Mouse (Mus musculus): Measurements from ENCODE around the gene Zfp710. TPM values are rescaled to one million over a fixed set of nuclear protein-coding genes. Genes with fewer than 3 reads are reported as not detected.

Zfp710 gene
- total and polyA plus RNA-seq, 3 experiments: 14.8 to 19.1 TPM; not detected in 1

GRCm38 (mm10) chr7:80072297-80072696 lies 47.7 kb downstream of the Zfp710 start:
- Histone ChIP-seq H3K79me2 (ENCODE audit: control insufficient read depth, insufficient read depth, low read length, poor library complexity) (no peaks in the 10 kb centered on the region), H3K27me3 (ENCODE audit: control insufficient read depth in 1 of 2, insufficient read depth in 2 of 2, low read length in 2 of 2) (no peaks in the 10 kb centered on the region), H3K4me1 (ENCODE audit: control insufficient read depth in 1 of 2, insufficient read depth in 2 of 2, low read length in 2 of 2) (peaks cover 13 to 39% of the 10 kb centered on the region in 2 experiments), H3K27ac (ENCODE audit: control insufficient read depth, low read depth, low read length) (no peak overlapping the region), H3K36me3 (ENCODE audit: control insufficient read depth in 1 of 2, insufficient read depth in 2 of 2, low read length in 2 of 2) (peaks cover 0 to 22% of the 10 kb centered on the region in 2 experiments; a peak in 2 of 4 replicates), H3K9me3 (replicated peaks; ENCODE audit: insufficient read depth, low read length) (no peaks in the 10 kb centered on the region), H3K4me3 (ENCODE audit: control insufficient read depth in 1 of 2, insufficient read depth in 1 of 2, low read depth in 2 of 2, low read length in 2 of 2) (no peak overlapping the region), H3K9ac (ENCODE audit: control insufficient read depth, low read depth, low read length, poor library complexity, severe bottlenecking) (no peak overlapping the region)
- DNase-seq (ENCODE audit: low read depth, low spot score): no peak
- no peak for TF ChIP-seq GABPA (IDR thresholded peaks at IDR 0.05; ENCODE audit: low read depth, low read length)
- TF ChIP-seq TBP (IDR thresholded peaks at IDR 0.05; ENCODE audit: low read depth, low read length): no peak
- TF ChIP-seq ELF1 (IDR thresholded peaks at IDR 0.05; ENCODE audit: low read depth, low read length): no peak
- no peak for TF ChIP-seq POLR2A (IDR thresholded peaks at IDR 0.05; ENCODE audit: control insufficient read depth in 1 of 2, insufficient read depth in 1 of 2, low read depth in 1 of 2, low read length in 2 of 2, poor library complexity in 1 of 2)
- no peak for TF ChIP-seq ZNF384 (IDR thresholded peaks at IDR 0.05; ENCODE audit: low read depth, low read length)
- no peak for TF ChIP-seq POLR2AphosphoS5 (IDR thresholded peaks at IDR 0.05; ENCODE audit: borderline replicate concordance, low read depth, low read length)
- no peak for TF ChIP-seq SMC3 (IDR thresholded peaks at IDR 0.05; ENCODE audit: low read depth, low read length)
- TF ChIP-seq NRF1 (IDR thresholded peaks at IDR 0.05; ENCODE audit: insufficient read depth, low read depth, low read length, poor library complexity, severe bottlenecking): no peak
- no peak for TF ChIP-seq MYC (IDR thresholded peaks at IDR 0.05; ENCODE audit: low read depth, low read length)
- no peak for TF ChIP-seq CHD1 (IDR thresholded peaks at IDR 0.05; ENCODE audit: low read depth, low read length)
- no peak for TF ChIP-seq CTCF (IDR thresholded peaks at IDR 0.05 in 2 of 3, conservative IDR thresholded peaks at IDR 0.05 in 1 of 3; ENCODE audit: control insufficient read depth in 1 of 3, insufficient read depth in 1 of 3, low read depth in 2 of 3, low read length in 3 of 3, poor library complexity in 1 of 3, severe bottlenecking in 1 of 3)
- TF ChIP-seq MEF2A (IDR thresholded peaks at IDR 0.05; ENCODE audit: extremely low read depth, insufficient replicate concordance, low read depth, low read length, poor library complexity, severe bottlenecking): no peak
- TF ChIP-seq TAL1 (IDR thresholded peaks at IDR 0.05; ENCODE audit: low read length): no peak
- no peak for TF ChIP-seq ZKSCAN1 (IDR thresholded peaks at IDR 0.05; ENCODE audit: low read depth, low read length)
- TF ChIP-seq RAD21 (IDR thresholded peaks at IDR 0.05; ENCODE audit: low read depth, low read length): no peak
- no peak for TF ChIP-seq MAZ (IDR thresholded peaks at IDR 0.05; ENCODE audit: low read depth, low read length)
- no peak for TF ChIP-seq ETS1 (IDR thresholded peaks at IDR 0.05; ENCODE audit: low read depth, low read length)
- TF ChIP-seq HCFC1 (IDR thresholded peaks at IDR 0.05; ENCODE audit: low read depth, low read length): no peak

DNA sequence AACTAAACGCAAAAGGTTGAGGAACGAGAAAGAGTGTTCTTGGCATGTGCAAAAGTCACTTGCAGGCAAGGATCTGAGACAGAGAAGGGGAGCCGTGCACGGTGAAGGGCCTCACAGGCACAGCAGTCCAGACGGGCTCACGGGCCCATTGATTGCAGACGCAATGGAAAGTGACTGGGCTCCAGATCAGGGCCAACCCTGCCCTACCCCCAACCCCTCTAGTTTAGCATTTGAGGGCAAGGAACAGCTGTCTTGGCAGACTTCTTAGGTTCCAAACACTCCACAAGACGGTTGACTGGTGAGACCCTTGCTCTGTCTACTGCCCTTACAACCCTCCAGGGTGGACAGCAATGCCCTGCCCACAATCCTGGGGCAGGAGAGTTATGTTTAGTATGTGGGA lies 48.9 kb downstream of the Zfp710 start:
- Histone ChIP-seq H3K36me3 (ENCODE audit: control insufficient read depth in 1 of 2, insufficient read depth in 2 of 2, low read length in 2 of 2) (peaks cover 0 to 28% of the 10 kb centered on the region in 2 experiments; a peak in 2 of 4 replicates), H3K4me1 (ENCODE audit: control insufficient read depth in 1 of 2, insufficient read depth in 2 of 2, low read length in 2 of 2) (peaks cover 15 to 47% of the 10 kb centered on the region in 2 experiments)

More for the DNA sequence above, 48.9 kb downstream of the Zfp710 start:
- no peaks in the 10 kb centered on the region for H3K27me3 ChIP-seq (ENCODE audit: control insufficient read depth in 1 of 2, insufficient read depth in 2 of 2, low read length in 2 of 2)
- no peak overlapping the region for H3K9ac ChIP-seq (ENCODE audit: control insufficient read depth, low read depth, low read length, poor library complexity, severe bottlenecking)
- TF ChIP-seq NRF1 (IDR thresholded peaks at IDR 0.05; ENCODE audit: insufficient read depth, low read depth, low read length, poor library complexity, severe bottlenecking) (no peak), SMC3 (IDR thresholded peaks at IDR 0.05; ENCODE audit: low read depth, low read length) (no peak), MEF2A (IDR thresholded peaks at IDR 0.05; ENCODE audit: extremely low read depth, insufficient replicate concordance, low read depth, low read length, poor library complexity, severe bottlenecking) (no peak), TAL1 (IDR thresholded peaks at IDR 0.05; ENCODE audit: low read length) (no peak), ETS1 (IDR thresholded peaks at IDR 0.05; ENCODE audit: low read depth, low read length) (no peak), BHLHE40 (IDR thresholded peaks at IDR 0.05; ENCODE audit: borderline replicate concordance, low read depth, low read length) (no peak), POLR2AphosphoS5 (IDR thresholded peaks at IDR 0.05; ENCODE audit: borderline replicate concordance, low read depth, low read length) (no peak), TBP (IDR thresholded peaks at IDR 0.05; ENCODE audit: low read depth, low read length) (no peak), MXI1 (IDR thresholded peaks at IDR 0.05; ENCODE audit: low read depth, low read length) (no peak), POLR2A (IDR thresholded peaks at IDR 0.05; ENCODE audit: control insufficient read depth in 1 of 2, insufficient read depth in 1 of 2, low read depth in 1 of 2, low read length in 2 of 2, poor library complexity in 1 of 2) (no peak)
- H3K27ac ChIP-seq (ENCODE audit: control insufficient read depth, low read depth, low read length): no peak overlapping the region
- H3K79me2 ChIP-seq (ENCODE audit: control insufficient read depth, insufficient read depth, low read length, poor library complexity): no peaks in the 10 kb centered on the region
- H3K9me3 ChIP-seq (replicated peaks; ENCODE audit: insufficient read depth, low read length): no peaks in the 10 kb centered on the region
- DNase-seq (ENCODE audit: low read depth, low spot score): no peak
- no peak overlapping the region for H3K4me3 ChIP-seq (ENCODE audit: control insufficient read depth in 1 of 2, insufficient read depth in 1 of 2, low read depth in 2 of 2, low read length in 2 of 2)

All from MEL (cell line).